Mouse (Mus musculus): ENCODE measurements around the gene Osbpl11.

Osbpl11 gene

DNA sequence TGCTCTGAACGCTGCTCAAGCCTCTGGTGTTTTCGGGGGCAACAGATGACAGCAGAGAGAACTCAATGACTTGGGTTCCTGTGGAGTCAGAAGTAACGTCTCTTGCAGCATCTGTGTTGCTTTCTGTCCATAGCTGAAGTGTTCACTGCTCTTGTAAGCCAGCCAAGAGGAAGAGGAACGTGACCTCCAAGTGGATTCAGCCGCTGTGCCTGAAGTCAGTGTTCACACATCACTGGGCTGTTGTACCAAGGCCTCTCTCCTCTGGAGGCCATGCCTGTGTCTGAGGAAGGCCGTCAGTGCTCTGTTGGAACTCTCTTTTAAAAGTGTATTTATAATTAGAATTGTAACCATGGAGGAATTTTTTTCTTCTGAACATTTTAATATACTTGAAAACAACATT, 57.2 kb downstream of the Osbpl11 start:
- DNase-seq (ENCODE audit: low spot score in 2 of 2): no peak

DNA sequence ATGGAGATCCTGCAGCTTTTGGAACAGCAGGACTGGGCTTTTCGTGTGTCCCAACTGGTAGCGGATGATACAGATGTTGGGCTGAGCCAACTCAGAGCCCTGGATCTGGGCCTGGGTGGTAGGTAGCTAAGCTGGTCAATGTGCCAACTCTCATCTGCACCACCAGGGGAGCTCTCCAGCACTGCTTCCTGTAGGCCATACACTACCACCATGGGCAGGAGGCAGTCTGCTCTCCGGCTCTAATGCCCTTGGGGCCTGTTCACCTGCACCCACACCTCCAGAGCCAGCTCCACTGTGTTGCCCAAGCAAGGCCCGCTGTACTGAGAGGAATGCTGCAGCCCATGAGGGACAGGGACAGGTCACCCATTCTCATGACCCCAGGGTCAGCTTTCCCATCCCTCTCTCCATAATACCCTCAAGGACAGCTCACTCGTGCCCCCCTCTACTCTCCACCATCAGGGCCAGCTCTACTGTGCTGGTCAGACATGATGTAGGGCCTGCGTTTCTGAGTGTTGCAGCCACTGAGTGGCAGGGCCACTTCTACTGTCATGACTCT, 59.3 kb downstream of the Osbpl11 start:
- DNase-seq (ENCODE audit: low spot score in 2 of 2): no peak

DNA sequence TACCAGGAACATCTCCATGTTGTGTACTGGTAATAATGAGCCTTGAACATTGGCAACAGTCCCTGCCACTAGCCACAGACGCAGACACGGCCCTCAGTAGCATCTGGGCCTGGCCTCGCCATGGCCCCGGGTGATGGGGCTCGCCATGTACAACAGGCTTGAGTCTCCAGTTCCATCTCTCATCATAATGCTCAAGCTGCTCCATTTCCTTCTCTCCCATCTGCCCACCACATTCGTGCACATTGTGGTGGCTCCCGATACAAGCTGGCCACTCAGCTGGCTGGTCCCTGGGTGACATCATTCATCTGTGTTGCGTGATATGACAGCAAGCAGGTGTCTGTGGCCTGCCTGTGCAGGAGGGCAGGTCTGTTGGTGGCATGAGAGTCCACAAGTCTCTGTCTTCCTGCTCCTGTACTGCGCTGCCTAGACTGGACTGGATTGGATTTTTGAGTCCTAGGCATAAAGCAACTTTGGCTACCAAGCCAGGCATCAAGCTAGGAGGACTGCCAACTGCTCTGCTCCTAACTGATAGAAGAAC, 60.1 kb downstream of the Osbpl11 start:
- DNase-seq (ENCODE audit: low spot score in 2 of 2): no peak

DNA sequence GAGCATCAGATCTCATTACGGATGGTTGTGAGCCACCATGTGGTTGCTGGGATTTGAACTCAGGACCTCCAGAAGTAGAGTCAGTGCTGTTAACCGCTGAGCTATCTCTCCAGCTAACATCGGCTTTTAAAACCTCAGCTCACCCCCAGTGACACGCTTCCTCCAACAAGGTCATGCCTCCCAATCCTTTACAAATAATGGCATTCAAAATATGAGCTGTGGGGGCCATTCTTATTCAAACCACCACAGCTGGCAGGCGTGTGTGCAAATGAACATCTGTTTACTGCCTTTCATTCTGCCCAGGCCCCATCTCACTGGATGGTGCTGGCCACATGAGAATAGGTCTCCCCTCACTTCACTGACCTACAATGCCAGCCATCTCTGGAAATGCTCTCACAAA, 61.7 kb downstream of the Osbpl11 start:
- DNase-seq (ENCODE audit: low spot score in 2 of 2): no peak

DNA sequence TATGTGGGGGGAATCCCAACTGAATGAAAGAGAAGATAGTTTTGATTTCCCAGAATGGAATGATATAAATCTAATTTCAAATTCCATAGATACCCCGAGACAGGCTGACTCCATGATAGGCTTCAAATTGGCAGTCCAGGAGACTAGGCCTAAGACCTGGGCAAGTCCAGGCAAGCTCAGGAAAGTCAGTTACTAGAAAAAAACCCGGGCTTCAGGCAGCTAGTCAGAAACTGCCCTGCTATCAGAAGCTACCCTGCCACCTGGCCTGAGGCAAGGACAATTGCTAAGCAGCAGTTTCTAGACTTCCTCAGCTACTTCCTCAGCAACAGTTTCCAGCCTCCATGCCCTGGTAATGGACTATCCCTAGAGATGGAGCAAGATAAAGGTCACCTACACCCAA, 62.1 kb downstream of the Osbpl11 start:
- DNase-seq (ENCODE audit: low spot score in 2 of 2): no peak

DNA sequence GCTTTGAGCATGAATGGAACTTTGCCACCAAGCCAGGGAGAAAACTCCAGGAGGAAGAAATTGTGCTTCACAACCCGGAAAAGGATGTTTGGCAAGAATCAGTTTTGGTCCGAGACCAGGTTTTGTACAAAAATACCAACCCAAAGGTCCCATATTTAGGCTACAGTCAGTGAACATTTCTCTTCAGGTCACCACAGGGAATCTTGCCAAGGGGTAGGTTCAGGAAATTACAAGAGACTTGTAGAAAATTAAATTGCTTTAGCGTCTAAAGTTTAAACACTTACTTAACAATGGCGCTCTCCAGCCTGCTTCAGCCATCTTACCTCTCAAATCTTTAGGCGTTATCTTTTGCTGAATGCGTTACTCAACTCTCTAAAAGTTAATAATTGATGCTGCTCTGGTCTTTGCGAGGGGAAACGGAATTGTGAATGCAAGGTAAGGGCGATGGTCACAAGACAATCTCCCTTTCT, 65.8 kb downstream of the Osbpl11 start:
- DNase-seq (ENCODE audit: low spot score in 2 of 2): no peak

DNA sequence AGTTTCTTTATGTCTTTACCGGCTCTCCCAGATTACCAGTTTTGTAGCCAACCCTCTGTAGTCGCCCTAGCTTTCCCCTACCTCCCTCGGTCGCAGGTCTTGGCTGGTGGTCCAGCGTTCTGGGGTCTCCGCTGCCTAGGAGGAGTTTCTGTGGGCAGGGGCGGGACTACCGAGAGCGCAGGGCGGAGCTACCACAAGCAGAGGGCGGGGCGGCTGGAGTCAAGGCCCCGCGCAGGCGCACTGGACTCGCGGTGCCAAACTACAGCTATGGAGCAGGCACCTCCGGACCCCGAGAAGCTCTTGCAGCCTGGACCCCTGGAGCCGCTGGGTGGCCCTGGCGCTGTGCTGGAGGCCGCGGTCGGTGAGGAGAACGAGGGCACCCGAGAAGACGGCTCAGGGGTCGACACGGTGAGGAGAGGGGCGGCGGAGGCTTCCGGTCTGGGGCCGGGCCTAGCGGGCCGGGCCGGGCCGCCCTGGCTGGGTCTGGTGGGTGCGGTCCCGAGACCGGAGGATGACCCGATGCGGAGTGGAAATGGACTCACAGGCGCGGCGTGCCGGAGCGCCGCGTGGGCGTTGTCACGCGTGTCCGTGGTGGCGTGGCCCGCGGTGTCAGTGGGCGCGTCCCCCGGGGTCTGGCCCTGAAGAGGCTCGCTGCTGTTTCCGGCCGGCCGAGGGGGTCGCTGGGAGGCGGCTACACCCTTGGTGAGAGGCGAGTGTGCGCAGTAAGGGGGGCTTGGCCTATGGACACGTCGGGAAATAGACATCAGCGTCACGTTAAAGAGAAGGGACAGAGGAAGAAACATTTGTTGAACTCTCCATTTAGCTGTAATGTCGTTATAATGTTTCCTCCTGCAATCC, 66.6 kb downstream of the Osbpl11 start, which contains the start of gene Snx4:
Gene Snx4, plus strand, starts transcription at position 249 of the 858 bp plus-strand sequence.
- peak; percentile 89 to 93 for DNase-seq (ENCODE audit: low spot score in 2 of 2)

DNA sequence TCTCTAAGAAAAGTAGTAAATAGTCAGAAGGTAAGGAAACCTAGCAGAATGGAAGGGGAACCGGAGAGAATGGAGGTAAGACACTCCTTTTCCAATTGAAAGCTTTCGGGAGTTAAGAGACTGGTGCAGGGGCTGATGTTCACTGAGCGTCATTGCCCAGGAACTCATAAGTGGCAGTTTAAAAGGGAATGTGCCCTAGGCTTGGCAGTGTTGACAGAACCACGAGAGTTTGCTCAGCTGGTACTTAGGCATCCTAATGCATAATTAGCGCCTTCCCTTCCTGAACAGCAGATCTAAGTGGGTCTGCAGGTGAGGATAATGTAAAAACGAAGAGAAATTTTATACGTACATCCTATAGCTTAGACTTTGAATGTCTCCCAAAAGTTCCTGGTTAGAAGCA, 70.7 kb downstream of the Osbpl11 start:
- DNase-seq (ENCODE audit: low spot score in 2 of 2): no peak

DNA sequence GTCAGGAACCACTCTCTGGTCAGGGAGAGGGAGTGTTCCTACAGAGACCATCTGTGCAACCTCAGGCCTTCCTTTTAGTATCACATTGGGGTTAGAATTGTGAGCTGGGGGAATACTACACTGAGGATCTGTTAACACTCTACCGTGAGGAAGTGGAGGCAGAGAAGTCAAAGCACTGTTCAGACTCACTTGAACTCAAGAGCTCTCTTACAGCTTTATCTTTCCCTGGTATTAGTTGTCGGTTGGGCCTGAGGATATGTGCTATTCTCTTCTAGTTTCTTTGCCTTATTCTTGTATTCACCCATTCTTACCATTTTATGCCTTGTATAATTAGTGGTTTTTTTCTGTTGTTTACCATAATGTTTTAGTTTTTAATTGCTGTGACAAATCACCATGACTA, 73.7 kb downstream of the Osbpl11 start:
- DNase-seq (ENCODE audit: low spot score in 2 of 2): no peak

DNA sequence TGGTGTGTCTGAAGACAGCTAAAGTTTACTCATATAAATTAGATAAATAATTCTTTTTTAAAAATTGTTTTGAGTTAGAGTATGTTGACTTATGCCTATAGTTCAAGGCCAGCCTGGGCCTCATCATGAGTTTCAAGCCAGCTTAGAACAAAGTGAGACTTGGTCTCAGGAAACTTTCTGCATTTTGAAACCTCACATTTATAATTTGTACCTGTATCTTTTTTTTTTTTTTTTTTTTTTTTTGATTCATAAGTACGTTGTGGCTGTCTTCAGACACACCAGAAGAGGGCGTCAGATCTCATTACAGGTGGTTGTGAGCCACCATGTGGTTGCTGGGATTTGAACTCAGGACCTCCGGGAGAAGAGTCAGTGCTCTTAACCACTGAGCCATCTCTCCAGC, 75.0 kb downstream of the Osbpl11 start:
- DNase-seq (ENCODE audit: low spot score in 2 of 2): no peak

DNA sequence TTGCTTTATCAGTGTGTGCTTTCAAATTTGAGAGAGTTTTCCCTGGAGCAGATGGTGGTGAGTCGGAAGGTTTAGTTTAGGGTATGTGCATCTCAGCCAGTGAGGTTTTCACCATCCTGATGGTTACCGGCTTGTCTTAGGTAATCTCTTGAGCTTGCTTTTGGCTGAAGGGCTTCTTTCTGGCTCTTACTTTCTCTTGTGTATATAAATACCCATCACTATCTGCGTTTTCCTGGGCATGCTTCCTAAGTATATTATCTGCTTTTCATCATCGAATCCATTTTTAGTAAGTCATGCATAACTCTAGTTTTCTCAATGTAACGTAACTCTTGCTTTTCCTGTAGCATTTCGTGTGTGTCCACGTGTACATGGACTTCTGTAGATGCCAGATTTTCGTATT, 76.0 kb downstream of the Osbpl11 start:
- DNase-seq (ENCODE audit: low spot score in 2 of 2): no peak

DNA sequence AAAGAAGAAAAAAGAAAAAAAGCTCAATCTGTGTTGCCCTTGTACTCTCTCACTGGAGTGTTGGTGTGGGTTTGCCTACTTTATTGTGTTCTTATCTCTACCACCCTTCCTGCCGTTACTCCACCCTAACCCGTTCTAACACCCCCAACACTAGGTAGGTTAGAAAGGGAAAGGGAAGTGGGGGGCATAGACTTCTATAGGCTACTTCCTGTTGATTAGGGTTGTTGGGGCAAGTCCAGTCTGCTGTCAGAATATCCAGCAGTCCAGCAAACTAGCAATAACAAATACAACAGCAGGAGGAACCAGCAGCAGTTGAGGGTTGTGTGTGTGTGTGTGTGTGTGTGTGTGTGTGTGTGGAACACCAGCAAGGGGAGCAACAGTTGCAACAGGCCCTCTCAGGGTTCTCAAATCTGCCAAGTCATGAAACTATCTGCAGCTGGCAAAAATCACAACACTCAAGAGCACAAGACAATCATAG, 76.8 kb downstream of the Osbpl11 start:
- DNase-seq (ENCODE audit: low spot score in 2 of 2): no peak

DNA sequence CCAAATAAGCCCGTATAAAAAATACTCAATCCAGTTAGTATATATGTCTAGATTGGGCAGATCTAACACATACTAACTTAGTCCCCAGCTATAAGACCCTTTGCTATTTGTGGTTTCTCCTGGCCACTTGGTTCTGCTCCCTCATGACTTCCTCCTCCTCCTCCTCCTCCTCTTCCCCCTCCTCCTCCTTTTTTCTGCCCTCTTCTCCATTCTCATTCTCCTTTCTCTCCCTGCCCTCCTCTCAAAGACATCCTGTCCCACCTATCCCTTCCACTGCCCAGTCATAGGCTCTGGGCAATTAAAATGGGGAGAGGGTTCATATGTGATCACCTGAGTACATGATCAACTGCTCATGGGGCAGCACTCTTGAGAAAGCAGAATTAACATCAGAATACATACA, 77.2 kb downstream of the Osbpl11 start:
- no peak for DNase-seq (ENCODE audit: low spot score in 2 of 2)

DNA sequence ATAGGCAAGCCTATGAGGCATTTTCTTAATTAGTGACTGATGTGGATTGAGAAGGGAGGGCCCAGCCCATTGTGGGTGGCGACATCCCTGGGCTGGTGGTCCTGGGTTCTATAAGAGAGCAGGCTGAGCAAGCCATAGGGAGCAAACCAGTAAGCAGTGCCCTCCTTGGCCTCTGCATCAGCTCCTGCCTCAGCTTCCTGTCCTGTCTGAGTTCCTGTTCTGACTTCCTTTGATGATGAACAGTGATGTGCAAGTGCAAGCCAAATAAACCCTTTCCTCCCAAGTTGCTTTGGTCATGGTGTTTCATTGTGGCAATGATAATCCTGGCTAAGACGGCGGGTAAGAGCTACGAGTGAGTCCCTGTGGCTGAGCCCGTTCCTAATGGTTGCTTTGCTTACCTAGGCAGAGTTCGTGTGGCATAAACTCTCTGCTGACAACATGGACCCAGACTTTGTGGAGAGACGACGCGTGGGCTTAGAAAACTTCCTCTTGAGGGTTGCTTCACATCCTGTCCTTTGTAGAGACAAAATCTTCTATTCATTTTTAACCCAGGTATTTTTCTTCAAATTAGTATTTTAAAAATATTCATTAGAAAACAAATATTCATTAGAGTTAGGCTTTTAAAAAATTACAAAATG, 82.9 kb downstream of the Osbpl11 start:
- DNase-seq (ENCODE audit: low spot score in 2 of 2): no peak

DNA sequence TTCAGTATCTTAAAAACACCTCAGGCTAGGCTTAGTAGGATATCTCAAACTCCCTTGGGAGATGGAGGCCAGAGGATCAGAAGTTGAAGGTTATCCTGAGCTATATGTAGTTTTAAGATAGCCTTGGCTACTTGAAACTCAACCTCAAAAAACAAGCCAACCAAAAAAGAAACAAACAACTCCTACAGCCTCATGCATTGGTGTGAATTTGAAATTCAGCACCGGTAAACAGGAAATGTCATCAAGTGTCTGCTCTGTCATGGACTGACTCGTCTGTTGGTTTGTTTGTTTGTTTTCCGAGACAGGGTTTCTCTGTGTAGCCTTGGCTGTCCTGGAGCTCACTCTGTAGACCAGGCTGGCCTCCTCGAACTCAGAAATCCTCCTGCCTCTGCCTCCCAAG, 87.0 kb downstream of the Osbpl11 start:
- DNase-seq (ENCODE audit: low spot score in 2 of 2): no peak

DNA sequence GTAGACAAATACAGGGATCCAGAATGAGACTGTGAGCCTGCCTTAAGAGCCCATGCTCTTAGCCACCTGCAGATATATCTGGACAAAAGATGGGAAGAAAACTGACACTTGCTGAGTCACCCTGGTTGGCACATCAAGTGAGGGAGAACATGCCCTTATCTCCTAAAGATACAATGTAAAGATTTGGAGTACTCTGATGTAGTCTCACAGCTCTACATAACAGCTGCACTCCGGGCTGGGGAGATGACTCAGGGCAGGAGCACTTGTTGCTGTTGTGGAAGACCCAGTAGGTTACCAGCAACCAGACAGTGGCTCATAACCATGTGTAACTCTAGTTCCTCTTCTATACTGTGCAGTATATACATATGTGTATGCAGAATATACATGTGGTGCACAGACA, 98.2 kb downstream of the Osbpl11 start:
- no peak for DNase-seq (ENCODE audit: low spot score in 2 of 2)

DNA sequence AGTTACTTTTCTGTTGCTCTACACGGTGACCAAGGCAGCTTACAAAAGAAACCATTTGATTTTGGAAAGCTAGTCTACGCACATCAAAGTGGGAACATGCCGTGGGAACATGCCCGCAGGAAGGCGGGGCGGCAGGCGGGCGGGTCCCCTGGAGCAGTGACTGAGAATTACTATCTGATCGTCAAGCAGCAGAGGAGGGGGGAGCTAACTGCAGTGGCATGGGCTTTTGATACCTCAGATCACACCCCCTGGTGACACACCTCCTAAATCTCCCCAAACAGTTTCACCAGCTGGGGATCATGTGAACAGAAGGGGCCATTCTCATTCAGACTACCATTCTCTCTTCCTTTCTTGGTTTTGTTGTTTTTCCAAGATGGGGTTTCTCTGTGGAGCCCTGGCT, 103.7 kb downstream of the Osbpl11 start:
- DNase-seq (ENCODE audit: low spot score in 2 of 2): no peak

DNA sequence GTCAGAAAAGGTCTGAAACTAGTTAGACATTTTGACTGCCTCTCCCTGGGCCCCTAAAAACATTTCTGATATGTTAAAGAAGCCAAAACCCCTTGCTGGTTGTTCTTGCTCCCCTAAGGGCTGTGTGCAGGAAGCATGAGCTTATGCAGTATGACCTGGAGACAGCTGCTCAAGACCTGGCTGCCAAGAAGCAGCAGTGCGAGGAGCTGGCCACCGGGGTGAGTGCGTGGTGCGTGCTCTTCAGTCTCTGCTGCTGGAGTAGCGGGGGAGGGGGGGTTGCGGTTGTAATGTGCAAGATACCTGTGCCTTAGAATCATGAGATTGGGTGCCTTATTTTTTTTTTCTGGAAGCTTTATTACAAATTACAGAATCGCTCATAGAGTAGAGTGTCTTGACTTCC, 105.1 kb downstream of the Osbpl11 start:
- no peak for DNase-seq (ENCODE audit: low spot score in 2 of 2)

DNA sequence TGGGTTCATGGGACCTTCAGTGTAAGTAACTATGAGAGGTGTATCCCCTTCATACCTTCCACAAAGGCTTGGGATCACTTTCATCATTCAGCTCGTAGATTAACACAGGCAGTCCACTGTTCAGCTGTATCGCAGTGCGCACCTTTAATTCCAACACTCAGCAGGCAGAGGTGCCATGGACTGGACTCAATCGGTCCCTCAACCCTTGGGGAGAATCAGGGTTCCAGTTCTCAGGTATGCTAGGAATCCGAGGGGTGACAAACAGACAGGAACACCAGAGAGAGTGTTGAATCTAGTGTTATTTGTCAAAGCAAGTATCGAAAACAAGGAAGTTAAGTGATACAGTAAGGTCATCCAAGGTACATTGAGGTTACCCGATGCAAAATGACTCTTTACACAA, 107.4 kb downstream of the Osbpl11 start:
- DNase-seq (ENCODE audit: low spot score in 2 of 2): no peak
